Comparison of ENCODE assay signal across 8 mouse cellular contexts in the genomic region with DNA sequence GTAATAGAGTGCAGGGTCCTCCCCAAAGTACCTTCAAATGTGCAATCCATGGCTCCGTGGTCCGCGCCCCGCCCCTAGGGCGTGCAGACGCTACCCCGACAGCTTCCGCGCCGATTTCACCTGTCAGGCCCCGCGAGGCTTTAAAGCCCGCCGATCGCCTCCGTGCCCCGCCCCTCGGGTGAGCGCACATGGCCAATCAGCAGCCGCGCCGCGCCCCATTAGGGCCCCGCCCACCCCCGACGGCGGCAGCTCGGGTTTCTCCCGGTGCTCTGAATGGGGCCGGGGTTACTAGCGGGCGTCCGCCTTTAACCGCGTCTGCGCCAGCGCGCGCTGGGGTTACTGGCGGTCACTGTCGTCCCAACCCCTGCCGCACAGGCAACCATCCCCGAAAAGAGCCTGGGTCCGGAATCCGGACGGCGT. TPM values are rescaled to one million over a fixed set of nuclear protein-coding genes. Genes with fewer than 3 reads are reported as not detected.
DNase-seq lines count a peak whose midpoint lies in the region; ATAC-seq lines count a peak whose summit lies in the region.

No protein-coding gene starts in this region.

- peak; percentile 88 for ATAC-seq in heart, embryonic 15.5 days (replicated peaks; ENCODE audit: insufficient number of reproducible peaks, insufficient read depth, low FRiP score, low read depth)
- ATAC-seq in liver, embryonic 13.5 days (ENCODE audit: low read depth), result peak; percentile 89
- ATAC-seq in stomach, embryonic 14.5 days (ENCODE audit: insufficient number of reproducible peaks, insufficient read depth, low FRiP score, low read depth), result peak; percentile 90

- H3K4me3 ChIP-seq in brown adipose tissue, adult 24 weeks (ENCODE audit: insufficient read depth, low read depth, low read length), result peak overlapping the region; percentile 69
- peak overlapping the region; percentile 58 for H3K4me3 ChIP-seq in forebrain, embryonic 10.5 days
- H3K4me3 ChIP-seq in heart, embryonic 15.5 days, result peak overlapping the region; percentile 53
- peak overlapping the region; percentile 65 for H3K4me3 ChIP-seq in liver, embryonic 13.5 days (replicated peaks)
- H3K4me3 ChIP-seq in stomach, embryonic 14.5 days (ENCODE audit: low read depth, low read length), result peak overlapping the region; percentile 42

- H3K27me3 ChIP-seq in forebrain, embryonic 10.5 days (ENCODE audit: poor library complexity, severe bottlenecking), result no peaks in the 10 kb centered on the region
- no peaks in the 10 kb centered on the region for H3K27me3 ChIP-seq in heart, embryonic 15.5 days
- H3K27me3 ChIP-seq in liver, embryonic 13.5 days, result no peaks in the 10 kb centered on the region
- no peaks in the 10 kb centered on the region for H3K27me3 ChIP-seq in stomach, embryonic 14.5 days (ENCODE audit: control insufficient read depth, insufficient read depth, low read length)

- peak overlapping the region; percentile 81 for H3K27ac ChIP-seq in brown adipose tissue, adult 24 weeks (replicated peaks; ENCODE audit: low read depth, low read length)
- peak overlapping the region; percentile 89 for H3K27ac ChIP-seq in forebrain, embryonic 10.5 days
- peak overlapping the region; percentile 94 for H3K27ac ChIP-seq in heart, embryonic 15.5 days
- peak overlapping the region; percentile 90 for H3K27ac ChIP-seq in liver, embryonic 13.5 days
- peak overlapping the region; percentile 81 for H3K27ac ChIP-seq in stomach, embryonic 14.5 days (ENCODE audit: low read length)

- peaks cover 31% of the 10 kb centered on the region for H3K36me3 ChIP-seq in forebrain, embryonic 10.5 days (replicated peaks)
- H3K36me3 ChIP-seq in heart, embryonic 15.5 days, result peaks cover 16% of the 10 kb centered on the region
- peaks cover 27% of the 10 kb centered on the region for H3K36me3 ChIP-seq in liver, embryonic 13.5 days
- H3K36me3 ChIP-seq in stomach, embryonic 14.5 days (ENCODE audit: control insufficient read depth, insufficient read depth, low read length), result peaks cover 13% of the 10 kb centered on the region

- peaks cover 20% of the 10 kb centered on the region for H3K4me1 ChIP-seq in brown adipose tissue, adult 24 weeks (ENCODE audit: control insufficient read depth, insufficient read depth, insufficient read length, low read length)
- peaks cover 81% of the 10 kb centered on the region for H3K4me1 ChIP-seq in forebrain, embryonic 10.5 days
- peaks cover 78% of the 10 kb centered on the region for H3K4me1 ChIP-seq in heart, embryonic 15.5 days (replicated peaks)
- H3K4me1 ChIP-seq in liver, embryonic 13.5 days (replicated peaks), result peaks cover 91% of the 10 kb centered on the region
- peaks cover 39% of the 10 kb centered on the region for H3K4me1 ChIP-seq in stomach, embryonic 14.5 days (ENCODE audit: control insufficient read depth, insufficient read depth, low read length)

- under 1% methylated on average over 47 of the region's 47 CpGs for WGBS in forebrain, embryonic 10.5 days
- under 1% methylated on average over 47 of the region's 47 CpGs for WGBS in heart, embryonic 15.5 days
- under 1% methylated on average over 47 of the region's 47 CpGs for WGBS in liver, embryonic 13.5 days (ENCODE audit: insufficient replicate concordance)
- under 1% methylated on average over 47 of the region's 47 CpGs for WGBS in stomach, embryonic 14.5 days

- peak overlapping the region; percentile 79 for H3K4me2 ChIP-seq in heart, embryonic 15.5 days
- H3K4me2 ChIP-seq in liver, embryonic 13.5 days, result peak overlapping the region; percentile 92
- H3K4me2 ChIP-seq in stomach, embryonic 14.5 days (replicated peaks; ENCODE audit: low read depth, low read length), result peak overlapping the region; percentile 79

- H3K9me3 ChIP-seq in forebrain, embryonic 10.5 days, result no peaks in the 10 kb centered on the region
- no peaks in the 10 kb centered on the region for H3K9me3 ChIP-seq in heart, embryonic 15.5 days (replicated peaks)
- no peaks in the 10 kb centered on the region for H3K9me3 ChIP-seq in liver, embryonic 13.5 days (replicated peaks)
- no peaks in the 10 kb centered on the region for H3K9me3 ChIP-seq in stomach, embryonic 14.5 days (ENCODE audit: control insufficient read depth, low read depth, low read length)

- peak overlapping the region; percentile 55 for H3K9ac ChIP-seq in heart, embryonic 15.5 days
- peak overlapping the region; percentile 79 for H3K9ac ChIP-seq in liver, embryonic 13.5 days
- H3K9ac ChIP-seq in stomach, embryonic 14.5 days (replicated peaks; ENCODE audit: low read depth, low read length), result 0 out of 2 replicates have a peak overlapping the region, but pooled peaks have one; percentile 25

- DNase-seq in CD4-positive, CD25-positive, alpha-beta regulatory T cell, adult 2 months (ENCODE audit: low read depth, low spot score), result peak; percentile 97
- DNase-seq in forebrain, embryonic 10.5 days (ENCODE audit: extremely low spot score, low spot score), result peak; percentile 96
- DNase-seq in kidney, postnatal 14 days, result peak; percentile 97
- DNase-seq in liver, embryonic 13.5 days, result peak; percentile 98
- DNase-seq in natural killer cell, adult 2 months (ENCODE audit: low spot score in 2 of 2), result peak; percentile 96 to 97

RNA-seq across cellular contexts. Expression of a gene that starts 12.1 kb away (rescaled TPM):
- 192 and 233 TPM in 2 replicates for polyA plus RNA-seq in brown adipose tissue, adult 24 weeks (2012; ENCODE audit: insufficient read depth, insufficient read length, missing spikeins)
- polyA plus RNA-seq in forebrain, embryonic 10.5 days (2016; fragmentation: Nextera tagmentation; extraction: Ambion mirVana), result 59.3 and 66.1 TPM in 2 replicates
- polyA plus RNA-seq in heart, embryonic 15.5 days (2015; fragmentation: Nextera tagmentation; extraction: Ambion mirVana), result 36.5 and 61.1 TPM in 2 replicates
- polyA plus RNA-seq in liver, embryonic 13.5 days (2015; fragmentation: Nextera tagmentation; extraction: Ambion mirVana), result 42.2 and 44.1 TPM in 2 replicates
- polyA plus RNA-seq in stomach, embryonic 14.5 days (2014; fragmentation: Nextera tagmentation; extraction: Ambion mirVana), result 70.9 and 72.6 TPM in 2 replicates

Comparison
In these comparisons a context has a peak if more than half of its experiments do, and no peak if none do; other contexts are left out.
1. Peak in every context shown above with its lines: DNase-seq, ATAC-seq, H3K4me3 ChIP-seq and H3K27ac ChIP-seq.
2. H3K9ac ChIP-seq: peak in every context shown above with its lines; median percentile 79 in liver, embryonic 13.5 days; 55 in heart, embryonic 15.5 days; 25 in stomach, embryonic 14.5 days.